Mouse (Mus musculus): Measurements from ENCODE around the gene Usp10. TPM values are rescaled to one million over a fixed set of nuclear protein-coding genes. Genes with fewer than 3 reads are reported as not detected.

Gene Usp10
- polyA plus RNA-seq, 1 experiment from 2014 or later, result 130 TPM

- H3K4me1 ChIP-seq (replicated peaks; ENCODE audit: control insufficient read depth, insufficient read depth, low read length), result no peaks in the 10 kb centered on the region
- H3K4me3 ChIP-seq (ENCODE audit: low read depth, low read length), result no peak overlapping the region
- no peaks in the 10 kb centered on the region for H3K27me3 ChIP-seq (ENCODE audit: control insufficient read depth, insufficient read depth, low read length)
- ATAC-seq (ENCODE audit: low FRiP score), result no peak
- no peaks in the 10 kb centered on the region for H3K9me3 ChIP-seq (ENCODE audit: control insufficient read depth, low read length)
- H3K27ac ChIP-seq (ENCODE audit: low read depth, low read length), result no peak overlapping the region
- DNase-seq (ENCODE audit: low spot score), result no peak
- no peak overlapping the region for H3K9ac ChIP-seq (ENCODE audit: low read depth, low read length)
- WGBS, result 98% methylated on average over 2 of the region's 2 CpGs
- no peak overlapping the region for H3K4me2 ChIP-seq (replicated peaks; ENCODE audit: low read depth, low read length)
- H3K36me3 ChIP-seq (ENCODE audit: control insufficient read depth, insufficient read depth, low read length), result peaks cover 4% of the 10 kb centered on the region; the same call in 1 of the 2 replicates
These were observed 29.2 kb downstream of the Usp10 start for GRCm38 (mm10) chr8:119939336-119939735.

- Histone ChIP-seq H3K4me1 (replicated peaks; ENCODE audit: control insufficient read depth, insufficient read depth, low read length) (no peaks in the 10 kb centered on the region), H3K9ac (ENCODE audit: low read depth, low read length) (no peak overlapping the region), H3K27me3 (ENCODE audit: control insufficient read depth, insufficient read depth, low read length) (no peaks in the 10 kb centered on the region), H3K36me3 (ENCODE audit: control insufficient read depth, insufficient read depth, low read length) (peaks cover 4% of the 10 kb centered on the region; the same call in 1 of the 2 replicates), H3K27ac (ENCODE audit: low read depth, low read length) (no peak overlapping the region), H3K4me2 (replicated peaks; ENCODE audit: low read depth, low read length) (no peak overlapping the region), H3K9me3 (ENCODE audit: control insufficient read depth, low read length) (no peaks in the 10 kb centered on the region), H3K4me3 (ENCODE audit: low read depth, low read length) (no peak overlapping the region)
- 96% methylated on average over 18 of the region's 18 CpGs for WGBS
- DNase-seq (ENCODE audit: low spot score), result no peak
- no peak for ATAC-seq (ENCODE audit: low FRiP score)
These were observed 31.3 kb downstream of the Usp10 start for GRCm38 (mm10) chr8:119941471-119941870.

- DNase-seq (ENCODE audit: low spot score), result no peak
- WGBS, result 96% methylated on average over 10 of the region's 10 CpGs
- Histone ChIP-seq H3K9me3 (ENCODE audit: control insufficient read depth, low read length) (no peaks in the 10 kb centered on the region), H3K27me3 (ENCODE audit: control insufficient read depth, insufficient read depth, low read length) (no peaks in the 10 kb centered on the region), H3K27ac (ENCODE audit: low read depth, low read length) (no peak overlapping the region), H3K9ac (ENCODE audit: low read depth, low read length) (no peak overlapping the region), H3K36me3 (ENCODE audit: control insufficient read depth, insufficient read depth, low read length) (peaks cover 4% of the 10 kb centered on the region; the same call in 1 of the 2 replicates), H3K4me2 (replicated peaks; ENCODE audit: low read depth, low read length) (no peak overlapping the region), H3K4me3 (ENCODE audit: low read depth, low read length) (no peak overlapping the region), H3K4me1 (replicated peaks; ENCODE audit: control insufficient read depth, insufficient read depth, low read length) (no peaks in the 10 kb centered on the region)
- no peak for ATAC-seq (ENCODE audit: low FRiP score)
These were observed 33.5 kb downstream of the Usp10 start for GRCm38 (mm10) chr8:119943616-119944015.

GRCm38 (mm10) chr8:119944096-119944811, 34.1 kb downstream of the Usp10 start:
- no peaks in the 10 kb centered on the region for H3K4me1 ChIP-seq (replicated peaks; ENCODE audit: control insufficient read depth, insufficient read depth, low read length)
- no peaks in the 10 kb centered on the region for H3K9me3 ChIP-seq (ENCODE audit: control insufficient read depth, low read length)
- no peak overlapping the region for H3K9ac ChIP-seq (ENCODE audit: low read depth, low read length)
- peaks cover 4% of the 10 kb centered on the region; the same call in 1 of the 2 replicates for H3K36me3 ChIP-seq (ENCODE audit: control insufficient read depth, insufficient read depth, low read length)
- no peak overlapping the region for H3K27ac ChIP-seq (ENCODE audit: low read depth, low read length)
- no peak overlapping the region for H3K4me3 ChIP-seq (ENCODE audit: low read depth, low read length)
- WGBS, result 72% methylated on average over 9 of the region's 9 CpGs
- no peaks in the 10 kb centered on the region for H3K27me3 ChIP-seq (ENCODE audit: control insufficient read depth, insufficient read depth, low read length)
- peak; percentile 85 for DNase-seq (ENCODE audit: low spot score)
- no peak for ATAC-seq (ENCODE audit: low FRiP score)
- H3K4me2 ChIP-seq (replicated peaks; ENCODE audit: low read depth, low read length), result no peak overlapping the region

GRCm38 (mm10) chr8:119946326-119946865, 36.2 kb downstream of the Usp10 start:
- no peak overlapping the region for H3K27ac ChIP-seq (ENCODE audit: low read depth, low read length)
- no peaks in the 10 kb centered on the region for H3K9me3 ChIP-seq (ENCODE audit: control insufficient read depth, low read length)
- no peaks in the 10 kb centered on the region for H3K27me3 ChIP-seq (ENCODE audit: control insufficient read depth, insufficient read depth, low read length)
- peaks cover 10% of the 10 kb centered on the region for H3K36me3 ChIP-seq (ENCODE audit: control insufficient read depth, insufficient read depth, low read length)
- H3K4me1 ChIP-seq (replicated peaks; ENCODE audit: control insufficient read depth, insufficient read depth, low read length), result no peaks in the 10 kb centered on the region
- H3K4me2 ChIP-seq (replicated peaks; ENCODE audit: low read depth, low read length), result no peak overlapping the region
- no peak overlapping the region for H3K9ac ChIP-seq (ENCODE audit: low read depth, low read length)
- WGBS, result 85% methylated on average over 8 of the region's 8 CpGs
- ATAC-seq (ENCODE audit: low FRiP score) (no peak), DNase-seq (ENCODE audit: low spot score) (no peak)
- H3K4me3 ChIP-seq (ENCODE audit: low read depth, low read length), result no peak overlapping the region

- no peaks in the 10 kb centered on the region for H3K9me3 ChIP-seq (ENCODE audit: control insufficient read depth, low read length)
- H3K36me3 ChIP-seq (ENCODE audit: control insufficient read depth, insufficient read depth, low read length), result peaks cover 8% of the 10 kb centered on the region
- no peaks in the 10 kb centered on the region for H3K27me3 ChIP-seq (ENCODE audit: control insufficient read depth, insufficient read depth, low read length)
- no peak overlapping the region for H3K27ac ChIP-seq (ENCODE audit: low read depth, low read length)
- WGBS, result 94% methylated on average over 19 of the region's 19 CpGs
- no peak overlapping the region for H3K4me2 ChIP-seq (replicated peaks; ENCODE audit: low read depth, low read length)
- H3K4me3 ChIP-seq (ENCODE audit: low read depth, low read length), result no peak overlapping the region
- no peak for ATAC-seq (ENCODE audit: low FRiP score)
- no peak overlapping the region for H3K9ac ChIP-seq (ENCODE audit: low read depth, low read length)
- no peak for DNase-seq (ENCODE audit: low spot score)
- H3K4me1 ChIP-seq (replicated peaks; ENCODE audit: control insufficient read depth, insufficient read depth, low read length), result no peaks in the 10 kb centered on the region
These were observed 37.5 kb downstream of the Usp10 start for GRCm38 (mm10) chr8:119947653-119948052.

- H3K27me3 ChIP-seq (ENCODE audit: control insufficient read depth, insufficient read depth, low read length), result no peaks in the 10 kb centered on the region
- H3K36me3 ChIP-seq (ENCODE audit: control insufficient read depth, insufficient read depth, low read length), result peaks cover 8% of the 10 kb centered on the region
- ATAC-seq (ENCODE audit: low FRiP score) (no peak), DNase-seq (ENCODE audit: low spot score) (no peak)
- H3K4me2 ChIP-seq (replicated peaks; ENCODE audit: low read depth, low read length), result no peak overlapping the region
- no peak overlapping the region for H3K27ac ChIP-seq (ENCODE audit: low read depth, low read length)
- H3K9ac ChIP-seq (ENCODE audit: low read depth, low read length), result no peak overlapping the region
- no peaks in the 10 kb centered on the region for H3K9me3 ChIP-seq (ENCODE audit: control insufficient read depth, low read length)
- 87% methylated on average over 15 of the region's 15 CpGs for WGBS
- no peaks in the 10 kb centered on the region for H3K4me1 ChIP-seq (replicated peaks; ENCODE audit: control insufficient read depth, insufficient read depth, low read length)
- H3K4me3 ChIP-seq (ENCODE audit: low read depth, low read length), result no peak overlapping the region
These were observed 38.2 kb downstream of the Usp10 start for GRCm38 (mm10) chr8:119948340-119948739.

- H3K27ac ChIP-seq (ENCODE audit: low read depth, low read length), result no peak overlapping the region
- H3K4me2 ChIP-seq (replicated peaks; ENCODE audit: low read depth, low read length), result no peak overlapping the region
- H3K9me3 ChIP-seq (ENCODE audit: control insufficient read depth, low read length), result no peaks in the 10 kb centered on the region
- H3K4me1 ChIP-seq (replicated peaks; ENCODE audit: control insufficient read depth, insufficient read depth, low read length), result no peaks in the 10 kb centered on the region
- H3K36me3 ChIP-seq (ENCODE audit: control insufficient read depth, insufficient read depth, low read length), result peaks cover 23% of the 10 kb centered on the region
- H3K9ac ChIP-seq (ENCODE audit: low read depth, low read length), result no peak overlapping the region
- ATAC-seq (ENCODE audit: low FRiP score) (no peak), DNase-seq (ENCODE audit: low spot score) (no peak)
- 77% methylated on average over 7 of the region's 7 CpGs for WGBS
- no peak overlapping the region for H3K4me3 ChIP-seq (ENCODE audit: low read depth, low read length)
- no peaks in the 10 kb centered on the region for H3K27me3 ChIP-seq (ENCODE audit: control insufficient read depth, insufficient read depth, low read length)
These were observed 42.1 kb downstream of the Usp10 start for GRCm38 (mm10) chr8:119952282-119952681.

GRCm38 (mm10) chr8:119952747-119953146, 42.6 kb downstream of the Usp10 start:
- WGBS, result 78% methylated on average over 5 of the region's 5 CpGs
- peaks cover 23% of the 10 kb centered on the region for H3K36me3 ChIP-seq (ENCODE audit: control insufficient read depth, insufficient read depth, low read length)
- ATAC-seq (ENCODE audit: low FRiP score), result no peak

More at GRCm38 (mm10) chr8:119952747-119953146, 42.6 kb downstream of the Usp10 start:
- Histone ChIP-seq H3K9me3 (ENCODE audit: control insufficient read depth, low read length) (no peaks in the 10 kb centered on the region), H3K27ac (ENCODE audit: low read depth, low read length) (no peak overlapping the region), H3K4me3 (ENCODE audit: low read depth, low read length) (no peak overlapping the region), H3K27me3 (ENCODE audit: control insufficient read depth, insufficient read depth, low read length) (no peaks in the 10 kb centered on the region), H3K4me2 (replicated peaks; ENCODE audit: low read depth, low read length) (no peak overlapping the region), H3K9ac (ENCODE audit: low read depth, low read length) (no peak overlapping the region), H3K4me1 (replicated peaks; ENCODE audit: control insufficient read depth, insufficient read depth, low read length) (no peaks in the 10 kb centered on the region)
- no peak for DNase-seq (ENCODE audit: low spot score)

Measured in hindbrain, embryonic 11.5 days (tissue).